Mouse (Mus musculus) cerebellum, adult 9-10 months (tissue): ENCODE data around the gene Myo3b.

Experiments used
- DNase-seq: peaks from one replicate; pipeline ENCODE4 v3.0.0; 2022

Gene Myo3b

GRCm38 (mm10) chr2:70389162-70389561, 350.2 kb downstream of the Myo3b start:
- no peak for DNase-seq

- DNase-seq: no peak
Observed at GRCm38 (mm10) chr2:70397734-70398276, 358.9 kb downstream of the Myo3b start.

GRCm38 (mm10) chr2:70399441-70400115, 360.7 kb downstream of the Myo3b start:
- DNase-seq: no peak

GRCm38 (mm10) chr2:70400321-70400720, 361.4 kb downstream of the Myo3b start:
- no peak for DNase-seq

GRCm38 (mm10) chr2:70404301-70404700, 365.4 kb downstream of the Myo3b start:
- DNase-seq: no peak

GRCm38 (mm10) chr2:70406846-70407245, 367.9 kb downstream of the Myo3b start:
- DNase-seq: no peak

- no peak for DNase-seq
Observed at GRCm38 (mm10) chr2:70407729-70408128, 368.8 kb downstream of the Myo3b start.

GRCm38 (mm10) chr2:70410298-70410885, 371.5 kb downstream of the Myo3b start:
- peak; percentile 34 for DNase-seq

- no peak for DNase-seq
Observed at GRCm38 (mm10) chr2:70412315-70412714, 373.4 kb downstream of the Myo3b start.

- no peak for DNase-seq
Observed at GRCm38 (mm10) chr2:70414386-70414785, 375.5 kb downstream of the Myo3b start.

GRCm38 (mm10) chr2:70415521-70415920, 376.6 kb downstream of the Myo3b start:
- no peak for DNase-seq

- DNase-seq: no peak
Observed at GRCm38 (mm10) chr2:70419336-70419735, 380.4 kb downstream of the Myo3b start.

GRCm38 (mm10) chr2:70421144-70421874, 382.4 kb downstream of the Myo3b start:
- no peak for DNase-seq

GRCm38 (mm10) chr2:70425611-70426010, 386.7 kb downstream of the Myo3b start:
- DNase-seq: no peak

GRCm38 (mm10) chr2:70443035-70443434, 404.1 kb downstream of the Myo3b start:
- DNase-seq: no peak

- DNase-seq: peak; percentile 80
Observed at GRCm38 (mm10) chr2:70444141-70444540, 405.2 kb downstream of the Myo3b start.

- DNase-seq: no peak
Observed at GRCm38 (mm10) chr2:70456205-70456604, 417.3 kb downstream of the Myo3b start.

- no peak for DNase-seq
Observed at GRCm38 (mm10) chr2:70463606-70464005, 424.7 kb downstream of the Myo3b start.

GRCm38 (mm10) chr2:70471136-70471535, 432.2 kb downstream of the Myo3b start:
- DNase-seq: no peak

GRCm38 (mm10) chr2:70471861-70472620, 433.1 kb downstream of the Myo3b start:
- no peak for DNase-seq
